Mouse (Mus musculus) MN1 (cell line): ENCODE results near the gene Arl1.
"Not testable (repeated sequence)": the region's sequence is repeated elsewhere in the genome, so short reads cannot be mapped to it uniquely, and the experiment has no call there.

Experiments used
- DNase-seq: peaks from one replicate; pipeline ENCODE4 v3.0.0-alpha.2; 2016; ENCODE audit warnings: low spot score

Arl1 gene

DNA sequence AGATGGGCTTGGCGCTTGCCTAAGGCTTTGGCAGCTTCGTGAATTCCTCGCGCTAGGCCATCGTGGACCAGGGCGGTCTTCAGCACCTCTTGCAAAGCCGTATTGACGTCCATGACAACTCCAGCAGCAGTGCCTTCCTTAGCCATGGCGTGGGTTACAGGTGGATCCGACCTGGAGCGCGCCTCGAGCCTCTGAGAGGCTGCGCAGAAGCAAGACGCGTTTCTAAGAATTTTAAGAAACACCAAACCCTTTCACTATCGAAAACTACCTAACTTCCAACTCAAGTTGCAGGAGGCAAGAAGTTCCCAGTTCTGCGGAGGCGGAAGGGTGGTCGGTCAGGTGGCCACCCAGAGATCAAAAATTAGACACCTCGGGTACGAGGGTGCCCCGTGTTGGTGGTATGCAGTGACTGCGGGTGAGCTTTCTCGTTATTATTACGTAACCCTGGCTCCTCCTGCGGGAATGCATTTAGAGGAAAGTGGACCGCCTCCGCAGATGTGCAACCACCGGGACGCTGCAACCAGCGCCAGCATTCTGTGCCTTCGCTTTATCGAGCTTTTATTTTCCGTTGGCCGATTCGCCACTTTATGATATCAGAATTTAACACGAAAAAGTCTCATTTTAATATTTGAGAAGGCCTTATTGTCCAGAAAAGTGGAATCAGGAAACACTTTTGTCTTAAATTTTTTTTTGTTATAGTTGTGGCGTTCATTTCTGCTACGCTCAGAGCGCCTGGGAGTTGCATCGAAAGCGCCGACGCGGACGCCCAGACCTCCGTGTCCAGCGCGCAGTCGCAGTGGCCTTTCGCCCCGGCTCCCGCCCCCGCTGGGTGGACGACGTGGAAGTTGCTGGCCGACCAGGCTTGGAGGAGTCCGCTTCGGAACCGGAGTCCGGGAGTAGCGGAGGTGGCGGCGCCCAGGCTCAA, at the start of gene Arl1:
Gene Arl1 (plus strand): TSS at position 288 of the 925 bp plus-strand sequence.
- DNase-seq, result peak; percentile 96

DNA sequence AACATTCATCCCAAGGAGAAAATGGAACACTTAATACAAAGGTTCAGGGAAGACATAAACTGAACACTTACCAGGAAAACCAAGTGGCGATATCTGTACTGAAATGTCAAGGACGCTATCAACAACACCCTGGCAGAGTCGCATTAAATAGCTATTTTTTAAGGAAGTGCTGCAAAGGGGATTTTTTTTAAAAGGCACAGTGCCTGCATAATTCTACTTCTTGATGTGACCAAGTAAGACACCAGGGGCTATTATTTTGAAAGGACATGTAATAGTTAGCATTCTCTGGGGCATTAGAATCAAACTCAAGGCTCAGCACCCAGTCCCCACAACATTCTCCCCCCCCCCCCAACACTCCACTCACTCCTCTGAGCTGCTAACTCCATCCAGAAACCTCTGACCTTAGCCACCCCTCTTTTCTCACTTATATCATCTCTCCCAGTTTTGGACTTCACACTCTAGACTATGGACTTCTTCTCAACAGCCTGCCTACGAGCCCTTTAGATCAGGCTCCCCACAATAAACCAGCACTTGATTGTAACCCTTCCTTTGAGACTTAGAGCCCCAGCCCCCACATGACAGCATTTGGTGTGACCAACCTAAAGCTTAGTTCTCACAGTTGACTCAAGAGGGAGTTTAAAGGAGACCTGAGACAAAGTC, 47.6 kb upstream of the Arl1 start:
- DNase-seq, result no peak

DNA sequence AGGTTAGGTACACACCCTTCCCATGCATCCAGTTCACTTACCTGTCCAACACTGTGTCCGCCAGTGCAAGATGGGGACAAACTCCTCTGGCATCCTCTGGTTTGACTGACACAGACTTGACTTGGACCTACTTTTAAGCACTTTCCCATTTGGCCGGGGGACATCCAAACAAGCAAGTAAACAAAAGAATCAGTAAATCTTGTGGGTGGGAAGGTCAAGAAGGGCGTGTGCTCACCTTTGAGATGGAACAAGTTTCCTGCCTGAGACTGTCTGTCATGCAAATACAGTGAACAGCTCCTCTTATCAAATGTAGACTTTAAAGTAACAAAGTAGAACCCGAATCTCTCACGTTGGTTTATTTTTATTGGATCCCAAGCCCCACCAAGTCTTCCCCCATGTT, 45.7 kb upstream of the Arl1 start, which contains the start of gene Spic:
Gene Spic (minus strand): TSS at position 91 of the 400 bp plus-strand sequence.
- DNase-seq, result no peak

DNA sequence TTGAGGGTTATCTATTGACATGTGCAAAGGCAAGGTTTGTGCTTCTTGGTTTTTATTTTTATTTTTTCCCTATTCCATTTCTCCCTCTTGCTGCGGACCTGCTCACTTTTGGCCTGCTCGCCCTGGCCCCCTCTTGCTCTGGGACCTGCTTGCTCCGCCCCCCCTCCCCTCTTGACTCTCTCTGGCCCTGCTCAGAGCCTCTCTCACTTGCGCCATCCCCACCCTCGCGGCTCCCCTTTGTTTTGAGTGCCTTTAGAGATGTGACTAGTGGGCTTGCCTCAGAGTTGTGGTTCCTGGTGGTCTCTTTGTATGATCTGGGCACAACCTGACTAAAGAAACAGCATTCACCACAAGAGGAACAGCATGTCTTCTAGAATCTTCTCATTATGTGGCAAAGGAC, 29.7 kb upstream of the Arl1 start:
- no peak for DNase-seq

DNA sequence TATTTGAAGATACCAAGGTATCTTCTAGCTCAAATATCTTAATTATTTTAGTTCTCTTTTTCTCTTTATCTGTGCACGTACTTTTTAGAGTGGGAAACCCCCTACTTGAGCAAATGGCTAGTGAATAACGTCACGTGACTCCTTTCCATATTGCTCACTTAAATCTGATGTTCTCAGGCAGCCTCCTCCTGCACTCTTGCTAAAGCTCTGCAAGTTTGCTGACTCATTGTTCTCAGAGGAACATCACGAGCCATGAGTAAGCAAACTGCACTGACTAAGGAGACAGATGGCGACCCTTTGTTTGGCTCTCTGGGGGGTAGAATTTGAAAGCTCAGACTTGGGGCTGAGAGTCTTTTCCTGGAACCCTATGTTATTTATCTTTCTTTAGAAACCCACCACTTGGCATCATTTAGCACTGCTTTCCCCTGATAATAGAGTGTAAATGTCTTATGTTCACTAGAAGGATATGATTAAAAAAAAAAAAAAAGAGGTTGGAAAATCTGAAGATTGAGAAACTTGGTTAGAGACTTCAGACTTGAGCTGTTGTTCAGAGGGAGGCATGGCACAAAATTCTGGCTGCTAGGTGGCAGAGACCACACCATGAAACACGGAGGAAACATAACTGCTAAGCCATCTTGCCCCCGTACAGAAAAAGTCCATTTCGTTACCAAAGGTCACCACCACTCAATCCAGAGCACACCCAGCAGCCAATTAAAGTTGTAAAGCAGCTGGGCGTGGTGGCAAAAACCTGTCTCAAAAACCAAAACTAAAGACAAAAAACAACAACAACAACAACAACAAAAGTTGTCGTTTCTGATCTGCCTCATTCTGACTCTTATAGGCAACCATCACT, 21.8 kb upstream of the Arl1 start:
- DNase-seq, result peak; percentile 13

DNA sequence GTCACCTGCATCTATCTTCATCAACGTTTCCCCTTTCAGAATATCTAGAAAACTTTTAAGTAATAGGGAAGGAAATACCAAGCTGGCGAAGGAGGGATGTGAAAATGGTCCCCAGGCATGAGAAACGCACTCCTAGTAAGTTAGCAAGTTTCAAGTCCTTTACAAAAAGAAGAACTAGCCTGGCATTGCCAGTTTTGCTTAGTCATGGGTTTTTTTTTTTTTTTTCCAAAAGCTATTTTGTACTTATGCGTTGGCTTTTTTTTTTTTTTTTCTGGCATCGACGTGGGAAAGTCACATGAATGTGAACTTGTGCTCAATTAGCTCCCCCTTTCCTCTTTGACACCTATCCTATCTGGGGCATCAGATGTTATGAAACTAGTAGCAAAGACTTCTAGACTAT, 18.3 kb upstream of the Arl1 start:
- no peak for DNase-seq

DNA sequence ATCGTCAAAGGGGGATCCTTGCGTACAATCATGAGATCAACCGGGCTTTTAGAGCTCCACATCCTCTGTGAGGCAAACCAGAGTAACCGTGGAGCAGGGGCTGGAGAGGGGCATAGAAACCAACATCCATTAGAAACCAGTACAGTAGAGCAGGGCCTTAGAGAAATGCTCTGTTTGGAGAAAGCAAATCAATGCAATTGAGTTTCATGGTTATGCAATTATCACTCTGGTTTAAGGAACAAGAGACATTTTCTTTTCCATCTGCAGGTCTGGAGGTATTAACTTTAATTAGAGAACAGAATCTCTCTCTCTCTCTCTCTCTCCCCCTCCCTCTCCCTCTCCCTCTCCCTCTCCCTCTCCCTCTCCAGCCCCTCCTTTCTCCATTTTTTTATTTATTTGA, 15.9 kb upstream of the Arl1 start:
- DNase-seq, result peak; percentile 16

DNA sequence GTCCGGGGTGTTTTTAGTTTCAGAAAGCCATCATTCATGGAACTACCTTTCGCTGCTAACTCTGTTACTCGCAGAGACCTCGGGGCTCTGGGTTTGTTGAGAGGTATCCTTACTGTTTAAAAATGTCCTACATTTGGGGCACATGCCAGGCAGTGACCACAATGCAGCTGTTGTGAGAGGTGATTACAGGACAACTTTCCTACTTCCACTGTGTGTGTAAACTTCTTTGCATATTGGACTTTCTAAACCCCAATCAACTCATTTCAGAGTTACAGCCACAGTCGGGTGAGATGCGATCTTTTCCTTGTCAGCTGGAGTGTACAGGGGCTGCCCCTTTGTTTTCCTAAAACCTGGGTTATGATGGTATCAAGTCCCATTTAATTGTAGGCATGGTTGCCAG, 15.0 kb upstream of the Arl1 start:
- DNase-seq, result no peak

DNA sequence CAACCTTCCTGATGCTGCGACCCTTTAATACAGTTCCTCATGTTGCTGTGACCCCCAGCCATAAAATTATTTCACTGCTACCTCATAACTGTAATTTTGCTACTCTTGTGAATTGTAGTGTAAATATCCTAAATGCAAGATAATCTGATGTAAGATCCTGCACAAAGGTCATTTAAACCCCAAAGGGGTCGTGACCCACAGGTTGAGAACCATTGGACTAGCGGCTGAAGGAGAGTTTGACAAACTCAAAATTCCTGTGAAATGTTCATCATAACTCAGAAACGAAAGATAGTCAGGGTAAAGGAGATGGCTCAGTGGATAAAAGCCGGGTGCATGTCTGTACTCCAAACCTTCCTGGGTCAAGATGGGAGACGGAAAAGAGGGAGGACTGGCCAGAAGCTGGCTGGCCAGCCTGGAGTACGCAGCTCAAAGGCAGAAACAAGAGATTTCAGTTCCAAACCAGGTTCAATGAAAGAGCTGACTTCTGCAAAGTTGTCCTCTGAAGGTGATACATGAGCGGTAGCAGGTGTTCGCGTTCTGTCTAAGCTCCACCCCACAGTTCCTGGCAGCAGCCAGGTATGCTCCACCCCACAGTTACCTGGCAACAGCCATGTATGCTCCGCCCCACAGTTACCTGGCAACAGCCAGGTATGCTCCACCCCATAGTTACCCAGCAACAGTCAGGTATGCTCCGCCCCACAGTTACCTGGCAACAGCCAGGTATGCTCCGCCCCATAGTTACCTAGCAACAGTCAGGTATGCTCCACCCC, 13.5 kb upstream of the Arl1 start:
- no peak for DNase-seq

DNA sequence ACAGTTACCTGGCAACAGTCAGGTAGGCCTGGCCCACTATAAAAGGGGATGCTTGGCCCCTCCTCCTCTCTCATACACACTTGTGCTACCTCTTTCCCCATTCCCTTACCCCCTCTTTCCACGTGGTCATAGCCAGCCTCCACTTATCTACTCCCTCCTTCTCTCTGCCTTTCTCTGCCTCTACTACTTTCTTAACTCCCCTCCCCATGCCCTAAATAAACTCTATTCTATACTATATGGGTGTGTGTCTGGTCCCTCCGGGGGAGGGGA, 13.0 kb upstream of the Arl1 start:
- DNase-seq, result no peak

DNA sequence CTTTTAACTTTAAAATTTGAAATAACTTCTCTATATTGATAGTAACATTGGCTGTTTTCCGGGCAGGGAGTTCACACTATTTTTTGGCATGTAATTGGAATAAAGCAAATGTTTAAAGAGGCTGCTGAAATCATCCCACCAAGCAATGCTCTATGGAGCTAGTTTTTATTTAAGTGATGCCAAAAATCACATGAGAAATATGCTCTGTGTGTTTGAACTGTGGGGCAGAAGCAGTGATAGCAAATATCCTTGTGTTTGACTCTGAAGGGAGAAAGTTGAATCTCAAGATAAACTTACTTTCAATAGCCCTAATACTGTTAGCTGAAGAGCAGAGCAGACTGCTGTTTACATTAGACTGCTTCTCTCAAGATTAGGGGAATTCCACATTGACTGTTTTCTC, 11.0 kb upstream of the Arl1 start:
- DNase-seq, result no peak

DNA sequence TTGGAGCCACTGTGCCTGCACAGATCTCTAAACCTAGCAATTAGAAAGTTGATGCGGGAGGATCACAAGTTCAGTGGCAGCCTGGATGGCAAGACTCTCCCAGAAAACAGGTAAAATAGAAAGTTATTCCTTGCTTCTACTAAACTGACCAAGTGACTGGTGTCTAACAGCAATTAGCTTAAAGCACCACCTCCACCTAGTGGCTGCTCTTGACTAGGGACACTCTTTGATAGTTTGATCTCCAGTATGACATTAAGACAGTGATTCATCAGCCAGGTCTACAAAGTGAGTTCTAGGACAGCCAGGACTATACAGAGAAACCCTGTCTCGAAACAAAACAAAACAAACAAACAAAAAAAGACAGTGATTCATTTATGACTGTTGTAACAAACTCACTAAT, 5.3 kb upstream of the Arl1 start:
- peak; percentile 58 for DNase-seq

DNA sequence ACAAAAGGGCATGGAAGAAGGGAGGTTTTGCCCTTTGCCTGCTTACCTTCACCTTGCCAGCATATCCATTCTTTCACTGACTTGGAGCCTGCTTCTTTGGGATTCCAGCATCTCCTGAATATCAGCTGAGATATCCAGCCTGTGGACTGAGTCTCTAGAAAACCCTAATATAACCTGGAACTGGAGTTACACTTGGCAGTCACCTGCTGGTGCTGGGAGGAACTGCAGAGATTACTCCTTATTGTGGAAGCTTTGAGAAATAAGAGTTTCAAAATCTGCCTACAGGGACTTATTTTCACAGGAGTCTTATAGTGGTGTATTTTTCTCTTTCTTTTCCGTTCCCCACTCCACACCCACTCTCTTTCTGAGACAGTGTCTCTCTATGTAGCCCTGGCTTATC, 3.5 kb upstream of the Arl1 start:
- DNase-seq, result peak; percentile 71

DNA sequence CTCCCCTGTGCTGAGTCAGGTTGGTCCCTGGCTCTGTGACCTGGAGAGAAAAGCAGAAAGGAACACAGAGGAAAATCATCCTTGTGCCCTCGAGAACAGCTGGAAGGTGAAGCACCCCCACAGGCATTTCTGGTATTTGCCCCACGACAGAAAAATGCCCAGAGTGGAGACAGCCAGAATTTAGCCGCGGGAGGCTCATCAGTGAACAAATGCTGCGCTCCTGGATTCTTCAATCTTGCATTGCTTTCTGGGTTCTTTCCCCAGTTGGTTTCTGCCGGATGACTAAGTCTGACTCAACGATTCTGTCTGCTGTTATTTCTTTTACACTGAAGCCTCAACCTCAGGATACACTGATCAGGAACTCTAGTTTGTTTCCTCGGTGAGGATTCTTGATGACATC, 2.5 kb upstream of the Arl1 start:
- no peak for DNase-seq

DNA sequence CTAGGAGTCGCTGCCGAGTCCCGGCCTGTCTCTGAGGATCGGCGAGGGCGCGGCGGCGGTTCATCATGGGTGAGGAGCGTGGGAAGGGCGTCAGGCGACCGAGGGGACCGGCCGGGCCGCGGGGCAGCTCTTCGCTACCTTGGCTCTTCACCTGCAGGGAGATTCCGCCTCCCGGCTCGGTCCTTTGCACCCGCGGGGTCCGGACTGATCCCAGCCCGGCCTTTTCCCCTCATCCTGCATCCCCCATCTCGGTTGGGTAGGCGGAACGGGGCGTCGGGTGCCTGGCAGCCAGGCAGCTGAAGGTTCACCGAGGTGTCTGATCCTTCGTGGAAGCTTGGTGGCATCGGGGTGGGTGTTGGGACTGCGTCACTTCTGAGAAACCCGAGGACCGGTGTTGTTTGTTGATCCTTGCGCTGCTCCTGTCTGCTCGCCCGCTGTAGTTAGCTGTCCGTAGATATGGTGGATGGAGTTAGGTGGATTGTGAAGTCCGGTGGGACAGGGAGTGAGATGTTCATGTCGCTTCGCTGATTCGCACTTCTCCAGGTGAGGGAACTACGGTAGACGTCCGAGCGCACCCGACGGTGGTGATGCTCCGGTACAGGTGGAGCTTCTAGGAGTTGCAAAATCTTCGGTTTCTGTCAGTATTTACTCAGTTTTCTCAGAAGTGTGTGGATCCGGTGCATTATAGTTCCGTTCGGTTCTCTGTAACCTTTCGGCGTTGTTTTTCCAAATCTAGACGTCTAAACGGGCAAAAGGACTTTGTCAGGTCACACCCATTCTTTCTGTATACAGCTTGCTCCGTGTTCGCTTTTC, 1.0 kb downstream of the Arl1 start:
- DNase-seq, result peak; percentile 48

DNA sequence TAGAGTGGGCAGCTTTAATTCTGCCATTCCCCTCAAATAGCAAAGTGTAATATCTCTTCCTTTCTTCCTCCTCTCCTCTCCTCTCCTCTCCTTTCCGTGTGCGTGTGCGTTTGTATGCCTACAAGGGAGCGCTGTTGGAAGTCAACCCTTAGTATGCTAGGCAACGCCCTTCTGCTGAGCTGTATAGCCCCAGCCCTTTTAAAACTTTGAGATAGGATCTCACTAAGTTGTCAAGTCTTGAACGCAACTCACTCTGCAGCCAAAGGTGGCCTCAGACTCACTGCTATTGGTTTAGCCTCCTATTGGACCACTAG, 1.6 kb downstream of the Arl1 start:
- DNase-seq, result peak; percentile 14

DNA sequence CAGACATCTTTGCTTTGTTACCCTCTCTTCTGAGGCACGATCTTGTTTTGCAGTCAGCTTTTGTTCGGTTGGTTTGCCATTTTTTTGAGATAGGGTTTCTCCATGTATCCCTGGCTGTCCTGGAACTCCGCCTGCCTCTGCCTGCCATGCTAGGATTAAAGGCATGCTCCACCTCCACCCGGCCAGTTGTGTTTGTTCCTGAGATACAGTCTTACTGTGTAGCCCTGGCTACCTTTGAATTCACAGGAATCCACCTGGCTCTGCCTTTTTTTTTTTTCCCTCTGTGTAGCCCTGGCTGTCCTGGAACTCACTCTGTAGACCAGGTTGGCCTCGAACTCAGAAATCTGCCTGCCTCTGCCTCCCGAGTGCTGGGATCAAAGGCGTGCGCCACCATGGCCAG, 8.4 kb downstream of the Arl1 start:
- not testable (repeated sequence) for DNase-seq

DNA sequence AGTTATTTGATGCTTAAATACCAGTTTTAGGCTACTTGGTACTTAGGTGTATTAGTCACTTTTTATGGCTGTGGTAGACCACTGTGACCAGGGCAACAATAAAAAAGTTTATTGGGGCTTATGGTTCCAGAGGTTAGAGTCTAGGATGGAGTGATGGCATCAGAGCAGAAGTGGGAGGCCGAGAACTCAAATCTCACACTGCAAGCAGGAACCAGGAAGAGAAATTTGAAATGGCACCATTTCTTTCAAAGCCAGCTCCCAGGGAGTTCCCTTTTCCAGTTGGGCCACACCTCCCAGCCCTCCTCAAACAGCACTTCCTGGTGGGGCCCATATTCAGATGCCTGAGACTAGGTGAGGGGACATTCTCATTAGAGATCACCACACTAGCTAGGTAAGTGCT, 9.2 kb downstream of the Arl1 start:
- no peak for DNase-seq

DNA sequence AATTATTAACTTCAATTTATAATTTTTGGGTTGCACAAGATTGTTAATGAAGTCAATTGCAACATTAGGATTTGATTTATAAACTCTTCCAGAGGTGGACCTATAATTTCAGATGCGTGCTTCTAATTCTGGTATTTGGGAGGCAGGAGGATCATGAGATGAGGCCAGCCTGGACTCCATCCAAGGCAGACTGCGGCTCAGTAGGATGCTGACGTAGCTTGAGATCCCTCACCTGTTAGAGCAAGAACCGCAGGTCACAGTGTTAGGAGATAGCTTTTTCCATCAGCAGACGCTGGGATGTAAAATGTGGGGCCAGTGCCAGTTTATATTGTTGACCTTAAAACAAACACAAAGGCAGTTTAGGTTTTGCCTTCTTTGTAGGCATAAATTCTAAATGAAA, 10.1 kb downstream of the Arl1 start:
- no peak for DNase-seq

DNA sequence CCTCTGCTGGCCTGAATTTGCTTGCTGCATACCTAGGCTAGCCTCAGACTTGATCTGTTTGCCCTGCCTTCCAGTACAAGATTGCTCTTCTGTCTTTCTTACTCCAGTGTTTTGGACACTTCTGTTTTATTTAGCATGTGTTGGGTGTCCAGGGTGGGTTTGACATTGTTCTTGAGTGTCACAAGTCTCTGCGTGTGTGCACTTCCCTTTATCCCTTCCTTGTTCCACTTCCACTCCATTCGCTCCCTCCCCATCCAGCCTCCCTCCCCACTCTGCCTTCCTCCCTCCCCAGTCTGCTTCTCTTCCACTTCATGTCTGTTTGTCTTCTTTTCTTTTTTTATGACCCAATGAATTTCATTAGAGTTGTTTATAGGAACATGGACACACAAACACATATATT, 10.8 kb downstream of the Arl1 start:
- DNase-seq, result no peak

DNA sequence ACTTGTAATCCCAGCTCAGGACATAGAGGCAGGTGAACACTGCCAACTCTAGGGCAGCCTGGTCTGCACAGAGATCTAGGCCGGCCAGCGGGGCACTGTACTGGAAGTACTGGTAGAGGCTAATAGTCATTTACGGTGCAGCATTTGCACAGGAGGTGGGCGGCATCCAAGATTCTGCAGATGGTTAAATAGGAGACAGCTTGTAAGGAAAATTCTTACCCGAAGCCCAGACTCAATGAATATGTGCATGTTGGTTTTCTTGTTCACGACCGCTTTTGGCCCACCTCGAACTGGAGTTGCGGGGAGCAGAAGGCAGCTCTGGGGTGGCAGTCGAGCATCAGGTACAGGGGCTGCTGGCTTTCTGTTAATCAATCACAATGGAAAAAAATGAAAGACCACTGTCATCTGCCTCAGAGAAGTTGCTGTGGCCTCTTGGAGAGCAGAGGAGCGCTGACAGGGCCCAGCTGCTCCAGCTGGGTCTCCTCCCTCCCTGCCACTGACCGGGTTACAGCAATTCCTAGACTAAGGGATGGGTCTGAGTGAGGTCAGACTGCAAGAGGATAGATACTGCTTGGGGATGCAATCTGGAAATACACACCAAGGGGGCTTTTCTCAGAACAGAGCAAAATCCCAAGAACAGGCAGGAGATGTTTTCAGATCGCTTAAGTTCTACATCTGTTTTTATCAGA, 31.0 kb downstream of the Arl1 start:
- no peak for DNase-seq
